Mouse (Mus musculus) urinary bladder, postnatal 36 days (tissue): ENCODE measurements at regions not wholly inside any gene's neighbourhood (a gene's known extent, or its start where the extent isn't known, plus 50 kb on each side); places are given as distances from the start of the nearest gene placed in this dataset.

Source experiments
- DNase-seq, 2 experiments: peaks; one replicate each; pipeline ENCODE4 v3.0.0; 2022; ENCODE audit warnings: low spot score in 2 of 2, mixed read lengths in 1 of 2

GRCm38 (mm10) chr11:71670111-71671050 is 79.3 kb upstream of the Wscd1 start:
- no peak for DNase-seq

GRCm38 (mm10) chr11:71672171-71673050 is 77.3 kb upstream of the Wscd1 start:
- no peak for DNase-seq

- peak in 1 of 2 experiments; percentile 10 for DNase-seq
Measured at GRCm38 (mm10) chr11:71674319-71674718, 75.4 kb upstream of the Wscd1 start.

DNA sequence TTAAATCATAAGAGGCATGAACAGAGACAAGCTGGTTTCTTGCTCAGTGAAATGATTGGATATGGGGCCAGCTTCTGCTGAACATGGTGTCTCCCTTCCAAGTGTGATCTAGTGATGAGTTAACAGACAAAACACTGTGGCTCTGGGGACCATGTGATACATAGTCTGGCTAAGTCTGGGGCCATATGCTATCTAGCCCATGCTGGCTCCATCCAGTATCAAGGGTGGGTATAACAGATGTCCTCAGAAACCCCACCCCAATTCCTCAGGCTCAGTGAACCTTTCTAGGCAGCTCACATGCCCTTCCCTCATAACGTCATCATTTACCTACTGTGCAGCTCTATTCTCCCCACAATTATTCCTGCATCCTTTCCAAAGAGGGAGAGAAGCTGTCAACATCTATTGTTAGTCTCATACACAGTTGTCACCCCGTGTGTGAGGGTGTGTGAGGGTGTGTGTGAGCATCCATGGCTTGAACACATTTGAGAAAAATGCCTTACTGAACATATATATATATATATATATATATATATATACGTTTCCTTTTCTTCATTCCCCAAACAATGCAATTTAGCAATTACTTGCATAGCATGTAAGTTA is 73.9 kb upstream of the Wscd1 start:
- no peak for DNase-seq

DNA sequence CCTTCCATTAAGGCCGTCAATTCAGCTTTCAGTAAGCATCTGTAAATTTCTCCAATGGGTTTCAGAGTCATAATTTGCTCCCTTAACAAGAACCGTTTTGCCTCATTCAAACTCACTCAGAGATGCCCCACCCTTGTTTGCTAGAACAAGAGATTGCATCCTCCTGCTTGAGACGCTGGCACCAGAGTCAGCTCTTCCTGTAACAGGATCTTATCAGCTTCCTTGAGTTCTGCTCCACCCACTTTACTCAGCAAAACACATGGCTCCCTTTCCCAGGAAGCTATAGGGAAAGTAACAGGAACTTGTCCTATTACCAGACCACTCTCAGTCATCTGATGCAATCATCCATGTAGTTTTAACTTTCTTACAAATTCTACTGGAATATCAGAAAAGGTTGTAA is 52.7 kb upstream of the Wscd1 start:
- no peak for DNase-seq

GRCm38 (mm10) chr11:71698836-71699235 is 50.9 kb upstream of the Wscd1 start:
- no peak for DNase-seq
